Mouse (Mus musculus) adrenal gland, postnatal 10 days (tissue): ENCODE measurements around the gene Btbd35f23. TPM values are rescaled to one million over a fixed set of nuclear protein-coding genes. Genes with fewer than 3 reads are reported as not detected.
"Not testable (repeated sequence)": the region's sequence is repeated elsewhere in the genome, so short reads cannot be mapped to it uniquely, and the experiment has no call there.

Experiments
- DNase-seq: peaks from one replicate; pipeline ENCODE4 v3.0.0; 2021; ENCODE audit warnings: mixed read lengths
- long read RNA-seq, 2 experiments: library from polyadenylated mRNA; stranded (forward); transcript quantifications; one replicate each; pipeline ENCODE4 v2.0.0; 2021
- total RNA-seq, 2 experiments: library from RNA; stranded (reverse); gene quantifications; 2 replicates each; pipeline ENCODE4 v1.2.3; 2021

Gene Btbd35f23
- total RNA-seq, result not detected
- long read RNA-seq, experiment 1, result 0 reads
- long read RNA-seq, experiment 2, result 0 reads

DNA sequence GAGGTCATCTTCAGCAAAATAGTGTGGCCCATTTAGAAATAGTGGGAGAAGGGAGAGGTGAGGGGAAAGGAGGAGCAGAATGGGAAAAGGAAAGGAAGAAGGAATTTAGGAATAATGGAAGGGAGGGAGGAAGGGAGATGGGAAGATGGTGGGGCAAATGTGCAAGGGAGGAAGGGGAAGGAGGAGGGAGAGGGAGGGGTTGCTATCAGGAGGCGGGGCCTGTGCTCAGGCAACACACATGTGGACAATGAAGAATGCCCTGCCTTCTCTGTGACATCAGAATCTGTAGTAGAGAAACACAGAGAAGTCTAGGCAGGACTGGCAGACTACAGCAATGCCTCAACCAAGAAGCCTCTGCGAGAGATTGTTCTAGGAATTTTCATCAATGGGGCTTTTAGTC lies at the start of gene Btbd35f23:
Gene Btbd35f23 (plus strand): TSS at position 301 of the 400 bp plus-strand sequence.
- DNase-seq, result not testable (repeated sequence)

Other genes starting within 250 kb of the Btbd35f23 start
- not detected for gene Btbd35f24, start 119.0 kb downstream of the Btbd35f23 start, total RNA-seq